Mouse (Mus musculus) bone marrow macrophage, adult 2 months (primary cell): Measurements from ENCODE around the gene Cadps2. TPM values are rescaled to one million over a fixed set of nuclear protein-coding genes. Genes with fewer than 3 reads are reported as not detected.

Source experiments
- H3K27ac ChIP-seq: 2 replicates; pipeline ENCODE4 v1.5.1; 2012; ENCODE audit warnings: low read depth, low read length; ENCODE audit not compliant: insufficient read depth
- H3K4me1 ChIP-seq: 2 replicates; pipeline ENCODE4 v1.6.1; 2012; ENCODE audit warnings: low read length; ENCODE audit not compliant: control insufficient read depth, insufficient read depth
- H3K4me3 ChIP-seq: 2 replicates; pipeline ENCODE4 v1.5.1; 2012; ENCODE audit warnings: mild to moderate bottlenecking, low read length, moderate library complexity; ENCODE audit not compliant: insufficient read depth
- CTCF ChIP-seq: IDR thresholded peaks from 2 replicates; pipeline ENCODE4 v1.5.1; 2012; ENCODE audit warnings: low read depth, mild to moderate bottlenecking, low read length, moderate library complexity
- POLR2A ChIP-seq: IDR thresholded peaks from 2 replicates; pipeline ENCODE4 v1.6.1; 2012; ENCODE audit warnings: mild to moderate bottlenecking, low read depth, low read length, borderline replicate concordance
- polyA plus RNA-seq: library from polyadenylated mRNA; stranded (reverse); fragments of >200 nt; gene quantifications from 2 replicates; pipeline ENCODE4 v1.2.4, GENCODE M21; 2012; ENCODE audit not compliant: missing spikeins, insufficient read depth, insufficient read length

Cadps2 gene
- polyA plus RNA-seq, 1 experiment: not detected

GRCm38 (mm10) chr6:23575102-23575501 lies 264.1 kb downstream of the Cadps2 start:
- TF ChIP-seq POLR2A (no peak), CTCF (no peak)

GRCm38 (mm10) chr6:23573750-23574149 lies 265.5 kb downstream of the Cadps2 start:
- no peak for TF ChIP-seq POLR2A
- no peak for TF ChIP-seq CTCF
- no peak overlapping the region for H3K27ac ChIP-seq
- H3K4me3 ChIP-seq: no peak overlapping the region
- H3K4me1 ChIP-seq: no peaks in the 10 kb centered on the region

More at GRCm38 (mm10) chr6:23575102-23575501, 264.1 kb downstream of the Cadps2 start:
- H3K4me3 ChIP-seq: no peak overlapping the region
- no peaks in the 10 kb centered on the region for H3K4me1 ChIP-seq
- H3K27ac ChIP-seq: no peak overlapping the region

DNA sequence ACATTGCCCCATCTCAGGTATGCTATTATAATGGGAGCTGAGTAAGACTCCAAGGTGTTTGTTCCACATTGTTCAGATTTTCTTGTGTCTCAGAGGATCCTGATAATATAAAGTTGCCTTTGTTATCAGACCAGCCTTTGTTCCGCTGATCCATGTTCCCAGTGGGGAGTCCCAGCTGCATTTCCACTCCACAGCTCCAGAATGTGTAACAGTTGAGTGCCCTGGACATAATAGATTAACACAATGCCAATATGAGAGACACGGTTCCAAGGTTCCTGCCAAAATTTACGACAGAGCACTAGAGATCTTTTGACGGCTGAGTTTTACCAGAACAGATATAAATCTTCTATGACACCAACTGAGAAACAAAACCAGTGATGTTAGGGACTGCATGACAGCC lies 266.8 kb downstream of the Cadps2 start:
- no peak overlapping the region for H3K4me3 ChIP-seq
- no peak overlapping the region for H3K27ac ChIP-seq
- H3K4me1 ChIP-seq: no peaks in the 10 kb centered on the region
- TF ChIP-seq CTCF: no peak

DNA sequence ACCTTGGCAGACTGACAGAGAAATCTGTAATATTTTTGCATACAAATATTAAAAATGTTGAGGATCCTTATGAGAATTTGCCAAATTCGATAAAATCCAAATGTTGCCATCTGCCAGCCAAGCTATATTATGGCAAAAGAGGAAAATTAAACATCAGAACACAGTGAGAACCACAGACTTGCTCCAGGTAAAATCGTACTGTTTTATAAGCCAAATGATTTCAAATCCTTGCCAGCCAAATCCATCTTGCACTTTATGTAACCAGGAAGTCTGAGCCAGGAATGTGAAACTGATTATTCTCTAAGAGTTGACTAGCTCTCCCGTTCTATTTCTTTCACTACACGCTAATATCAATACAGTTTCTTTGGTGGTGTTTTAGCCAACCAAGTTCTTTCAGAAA lies 269.5 kb downstream of the Cadps2 start:
- TF ChIP-seq POLR2A: no peak
- no peak for TF ChIP-seq CTCF
- no peak overlapping the region for H3K4me3 ChIP-seq
- no peaks in the 10 kb centered on the region for H3K4me1 ChIP-seq
- H3K27ac ChIP-seq: no peak overlapping the region

DNA sequence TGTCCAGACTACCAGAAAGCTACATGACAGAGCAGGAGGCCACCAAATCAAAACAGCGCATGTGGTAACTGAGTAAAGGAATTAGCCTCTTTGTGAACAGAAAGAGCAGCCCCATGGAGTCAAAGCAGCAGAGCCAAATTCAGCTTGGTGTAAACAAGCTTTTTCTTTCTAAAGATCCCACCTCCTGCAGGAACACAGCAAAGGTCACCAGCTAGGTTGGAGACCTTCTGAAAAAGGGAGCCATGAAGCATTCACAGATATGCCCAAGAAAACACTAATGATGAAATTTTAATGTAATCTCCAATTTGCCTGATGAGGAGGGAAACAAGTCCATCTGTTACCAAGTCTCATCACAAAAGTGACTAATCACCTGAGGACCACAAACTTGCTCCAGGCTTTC lies 270.5 kb downstream of the Cadps2 start:
- TF ChIP-seq CTCF: no peak
- TF ChIP-seq POLR2A: no peak
- Histone ChIP-seq H3K4me1 (no peaks in the 10 kb centered on the region), H3K27ac (no peak overlapping the region), H3K4me3 (no peak overlapping the region)

GRCm38 (mm10) chr6:23567651-23568050 lies 271.6 kb downstream of the Cadps2 start:
- TF ChIP-seq POLR2A: no peak
- no peak for TF ChIP-seq CTCF
- no peak overlapping the region for H3K27ac ChIP-seq
- H3K4me3 ChIP-seq: no peak overlapping the region
- no peaks in the 10 kb centered on the region for H3K4me1 ChIP-seq

DNA sequence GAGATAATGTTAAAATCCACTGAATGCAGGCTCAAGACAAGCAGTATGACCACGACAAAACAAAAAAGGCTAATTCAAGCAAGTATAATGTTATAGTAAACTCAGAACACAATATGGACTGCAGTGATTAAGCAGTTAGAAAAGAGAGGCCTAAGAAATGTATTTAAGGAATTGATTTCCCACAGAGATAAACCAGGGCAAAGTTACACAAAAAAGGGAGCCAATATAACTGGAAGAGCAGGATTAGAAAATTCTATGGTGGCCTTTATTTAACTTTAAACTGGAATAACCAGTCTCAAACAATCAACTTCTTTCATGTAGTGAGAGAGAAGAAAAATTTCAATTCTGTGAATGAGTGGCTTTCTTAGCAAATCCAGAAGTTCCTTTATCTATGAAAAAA lies 289.3 kb downstream of the Cadps2 start:
- TF ChIP-seq POLR2A (no peak), CTCF (no peak)
- H3K27ac ChIP-seq: no peak overlapping the region
- no peaks in the 10 kb centered on the region for H3K4me1 ChIP-seq
- H3K4me3 ChIP-seq: no peak overlapping the region

GRCm38 (mm10) chr6:23523710-23524109 lies 315.5 kb downstream of the Cadps2 start:
- no peaks in the 10 kb centered on the region for H3K4me1 ChIP-seq
- no peak for TF ChIP-seq CTCF
- no peak for TF ChIP-seq POLR2A
- H3K4me3 ChIP-seq: no peak overlapping the region
- no peak overlapping the region for H3K27ac ChIP-seq

GRCm38 (mm10) chr6:23522556-23522955 lies 316.7 kb downstream of the Cadps2 start:
- H3K27ac ChIP-seq: no peak overlapping the region
- TF ChIP-seq POLR2A (no peak), CTCF (no peak)
- H3K4me1 ChIP-seq: no peaks in the 10 kb centered on the region
- no peak overlapping the region for H3K4me3 ChIP-seq

DNA sequence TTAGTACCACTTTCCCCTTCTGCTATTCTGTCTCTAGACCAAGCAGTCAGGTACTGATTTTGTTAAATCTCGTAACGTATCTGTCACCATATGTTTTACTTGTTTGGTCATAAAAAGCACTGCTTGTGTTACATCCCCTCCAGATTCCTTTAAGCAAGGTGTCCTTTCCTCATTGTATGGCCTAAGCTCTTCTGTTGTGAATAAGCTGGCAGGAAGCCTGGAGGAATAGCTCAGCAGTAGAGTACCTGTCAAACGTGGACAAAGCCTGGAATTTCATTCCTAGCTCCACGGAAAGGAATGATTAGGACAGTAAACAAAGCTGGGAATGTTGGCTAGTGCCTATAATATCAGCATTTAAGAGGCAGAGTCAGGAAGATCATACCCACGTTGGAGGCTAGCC lies 340.6 kb downstream of the Cadps2 start:
- H3K27ac ChIP-seq: no peak overlapping the region
- no peak overlapping the region for H3K4me3 ChIP-seq
- H3K4me1 ChIP-seq: no peaks in the 10 kb centered on the region
- TF ChIP-seq CTCF (no peak), POLR2A (no peak)

- Histone ChIP-seq H3K27ac (no peak overlapping the region), H3K4me1 (no peaks in the 10 kb centered on the region), H3K4me3 (no peak overlapping the region)
- TF ChIP-seq POLR2A: no peak
- TF ChIP-seq CTCF: no peak
Measured at GRCm38 (mm10) chr6:23491804-23492203, 347.4 kb downstream of the Cadps2 start.
